Mouse (Mus musculus) thymus, postnatal 14 days (tissue): Measurements from ENCODE around the gene Gm15097.
"Not testable (repeated sequence)": the region's sequence is repeated elsewhere in the genome, so short reads cannot be mapped to it uniquely, and the experiment has no call there.

ENCODE experiments used
- DNase-seq: peaks from one replicate; pipeline ENCODE4 v3.0.0; 2021

The Gm15097 gene

GRCm38 (mm10) chrX:149784173-149784572 lies at the start of gene Gm15097:
Gene Gm15097 (plus strand): TSS chrX:149784473.
- not testable (repeated sequence) for DNase-seq

GRCm38 (mm10) chrX:149762853-149763252 lies 21.4 kb upstream of the Gm15097 start:
- DNase-seq: peak; percentile 2

- not testable (repeated sequence) for DNase-seq
These were observed 26.9 kb downstream of the Gm15097 start for GRCm38 (mm10) chrX:149811178-149811577.
